Mouse (Mus musculus) hindbrain, embryonic 13.5 days (tissue): ENCODE results near the gene Mymk. TPM values are rescaled to one million over a fixed set of nuclear protein-coding genes. Genes with fewer than 3 reads are reported as not detected.

Source experiments
- ATAC-seq: fragments of 200-750 bp; cut with Nextera tagmentation; 2 replicates; pipeline ENCODE4 v1.8.0; 2017; ENCODE audit warnings: moderate TSS enrichment; ENCODE audit not compliant: low FRiP score
- H3K27ac ChIP-seq: fragments of 300-500 bp; sonication (generic); 2 replicates; pipeline ENCODE4 v1.5.1; 2015; ENCODE audit warnings: inconsistent platforms, mild to moderate bottlenecking, moderate library complexity
- H3K27me3 ChIP-seq: fragments of 300-500 bp; sonication (generic); 2 replicates; pipeline ENCODE4 v1.6.1; 2015; ENCODE audit warnings: mild to moderate bottlenecking, inconsistent platforms
- H3K36me3 ChIP-seq: fragments of 300-500 bp; sonication (generic); 2 replicates; pipeline ENCODE4 v1.6.1; 2015; ENCODE audit warnings: mild to moderate bottlenecking, inconsistent platforms
- H3K4me1 ChIP-seq: fragments of 300-500 bp; sonication (generic); replicated peaks from 2 replicates; pipeline ENCODE4 v1.6.1; 2015; ENCODE audit warnings: inconsistent platforms
- H3K4me2 ChIP-seq: fragments of 300-500 bp; sonication (generic); 2 replicates; pipeline ENCODE4 v1.6.1; 2015; ENCODE audit warnings: inconsistent platforms, mild to moderate bottlenecking, moderate library complexity
- H3K4me3 ChIP-seq: fragments of 300-500 bp; sonication (generic); 2 replicates; pipeline ENCODE4 v1.5.1; 2015; ENCODE audit warnings: mild to moderate bottlenecking, inconsistent platforms
- H3K9ac ChIP-seq: fragments of 300-500 bp; sonication (generic); 2 replicates; pipeline ENCODE4 v1.6.1; 2015; ENCODE audit warnings: mild to moderate bottlenecking, inconsistent platforms
- H3K9me3 ChIP-seq: fragments of 300-500 bp; sonication (generic); 2 replicates; pipeline ENCODE4 v1.6.1; 2016; ENCODE audit warnings: inconsistent platforms
- WGBS: fragments of 180-500 bp; shearing (Covaris S2); methylation state at CpG from one replicate; pipeline ENCODE4 v1.1.7; 2015; 5-methylcytosine and 5-hydroxymethylcytosine counted together
- polyA plus RNA-seq: library from polyadenylated mRNA; unstranded; fragments of >200 nt; fragmentation: Nextera tagmentation; extraction: Ambion mirVana; gene quantifications from 2 replicates; pipeline ENCODE4 v1.2.1, GENCODE M21; 2015

Mymk gene
- polyA plus RNA-seq, 1 experiment from 2014 or later, result 1.1 TPM

- Histone ChIP-seq H3K27ac (peak overlapping the region; percentile 58), H3K27me3 (peaks cover 20% of the 10 kb centered on the region), H3K4me2 (peak overlapping the region; percentile 69), H3K4me3 (peak overlapping the region; percentile 44), H3K9me3 (no peaks in the 10 kb centered on the region), H3K4me1 (peaks cover 22% of the 10 kb centered on the region), H3K9ac (peak overlapping the region; percentile 68), H3K36me3 (no peaks in the 10 kb centered on the region)
- no peak for ATAC-seq
- WGBS, result 70% methylated on average over 10 of the region's 10 CpGs
These were observed 44.9 kb downstream of the Mymk start for GRCm38 (mm10) chr2:27026857-27027617.

- Histone ChIP-seq H3K27me3 (peaks cover 20% of the 10 kb centered on the region), H3K4me1 (peaks cover 22% of the 10 kb centered on the region), H3K4me3 (no peak overlapping the region), H3K9me3 (no peaks in the 10 kb centered on the region), H3K9ac (no peak overlapping the region), H3K36me3 (peaks cover 4% of the 10 kb centered on the region; the same call in 1 of the 2 replicates), H3K4me2 (peak overlapping the region; percentile 69; the same call in 1 of the 2 replicates), H3K27ac (no peak overlapping the region)
- 91% methylated on average over 3 of the region's 3 CpGs for WGBS
- no peak for ATAC-seq
These were observed 45.6 kb downstream of the Mymk start for GRCm38 (mm10) chr2:27026332-27026731.

GRCm38 (mm10) chr2:27025545-27025944 is 46.4 kb downstream of the Mymk start:
- Histone ChIP-seq H3K4me3 (no peak overlapping the region), H3K9ac (no peak overlapping the region), H3K9me3 (no peaks in the 10 kb centered on the region), H3K4me2 (no peak overlapping the region), H3K36me3 (peaks cover 9% of the 10 kb centered on the region), H3K4me1 (peaks cover 22% of the 10 kb centered on the region), H3K27me3 (peaks cover 19% of the 10 kb centered on the region), H3K27ac (no peak overlapping the region)
- ATAC-seq, result no peak
- WGBS, result 90% methylated on average over 3 of the region's 3 CpGs

GRCm38 (mm10) chr2:27024136-27024535 is 47.8 kb downstream of the Mymk start:
- Histone ChIP-seq H3K27ac (no peak overlapping the region), H3K9me3 (no peaks in the 10 kb centered on the region), H3K4me2 (no peak overlapping the region), H3K27me3 (peaks cover 7% of the 10 kb centered on the region; the same call in 1 of the 2 replicates), H3K4me1 (peaks cover 22% of the 10 kb centered on the region), H3K36me3 (peaks cover 19% of the 10 kb centered on the region), H3K9ac (0 out of 2 replicates have a peak overlapping the region, but pooled peaks have one; percentile 14), H3K4me3 (no peak overlapping the region)
- ATAC-seq, result no peak
- 91% methylated on average over 14 of the region's 14 CpGs for WGBS

GRCm38 (mm10) chr2:27022612-27023011 is 49.4 kb downstream of the Mymk start:
- Histone ChIP-seq H3K9me3 (no peaks in the 10 kb centered on the region), H3K4me1 (peaks cover 14% of the 10 kb centered on the region), H3K36me3 (peaks cover 34% of the 10 kb centered on the region), H3K4me3 (no peak overlapping the region), H3K27ac (no peak overlapping the region), H3K4me2 (no peak overlapping the region), H3K9ac (no peak overlapping the region; the same call in 1 of the 2 replicates), H3K27me3 (no peaks in the 10 kb centered on the region)
- ATAC-seq, result no peak
- 74% methylated on average over 6 of the region's 6 CpGs for WGBS

- Histone ChIP-seq H3K4me2 (no peak overlapping the region), H3K27ac (no peak overlapping the region)
- ATAC-seq, result no peak
These were observed 50.9 kb downstream of the Mymk start for GRCm38 (mm10) chr2:27021103-27021502.

GRCm38 (mm10) chr2:27019530-27019929 is 52.4 kb downstream of the Mymk start:
- Histone ChIP-seq H3K36me3 (peaks cover 63% of the 10 kb centered on the region), H3K4me3 (no peak overlapping the region), H3K27me3 (no peaks in the 10 kb centered on the region), H3K27ac (no peak overlapping the region), H3K4me2 (no peak overlapping the region), H3K4me1 (no peaks in the 10 kb centered on the region), H3K9ac (no peak overlapping the region; the same call in 1 of the 2 replicates), H3K9me3 (no peaks in the 10 kb centered on the region)
- ATAC-seq, result no peak
- 91% methylated on average over 2 of the region's 2 CpGs for WGBS

More at GRCm38 (mm10) chr2:27021103-27021502, 50.9 kb downstream of the Mymk start:
- no peak overlapping the region for H3K4me3 ChIP-seq
- H3K9ac ChIP-seq, result no peak overlapping the region
- H3K36me3 ChIP-seq, result peaks cover 48% of the 10 kb centered on the region
- no peaks in the 10 kb centered on the region for H3K27me3 ChIP-seq
- H3K4me1 ChIP-seq, result no peaks in the 10 kb centered on the region
- 78% methylated on average over 1 of the region's 1 CpGs for WGBS
- H3K9me3 ChIP-seq, result no peaks in the 10 kb centered on the region

GRCm38 (mm10) chr2:27017802-27018201 is 54.2 kb downstream of the Mymk start:
- H3K27ac ChIP-seq, result no peak overlapping the region
- peaks cover 77% of the 10 kb centered on the region for H3K36me3 ChIP-seq
- no peak overlapping the region for H3K4me2 ChIP-seq
- H3K9me3 ChIP-seq, result no peaks in the 10 kb centered on the region
- WGBS, result 50% methylated on average over 5 of the region's 5 CpGs
- no peak overlapping the region for H3K9ac ChIP-seq
- ATAC-seq, result no peak
- H3K27me3 ChIP-seq, result no peaks in the 10 kb centered on the region
- no peak overlapping the region for H3K4me3 ChIP-seq
- no peaks in the 10 kb centered on the region for H3K4me1 ChIP-seq

Other genes with a start within 250 kb of the Mymk start
- not detected in 2 replicates for gene Abo, start 207.2 kb downstream of the Mymk start, polyA plus RNA-seq
- 28.2 and 29.5 TPM in 2 replicates for gene Surf6, start 169.3 kb downstream of the Mymk start, polyA plus RNA-seq
- gene Med22, start 161.5 kb downstream of the Mymk start, polyA plus RNA-seq, result 139 and 140 TPM in 2 replicates
- gene Rpl7a, start 161.4 kb downstream of the Mymk start, polyA plus RNA-seq, result 506 and 509 TPM in 2 replicates
- 55.7 and 56.0 TPM in 2 replicates for gene Surf2, start 155.8 kb downstream of the Mymk start, polyA plus RNA-seq
- gene Surf1, start 155.6 kb downstream of the Mymk start, polyA plus RNA-seq, result 77.4 and 85.5 TPM in 2 replicates
- 113 and 114 TPM in 2 replicates for gene Surf4, start 138.3 kb downstream of the Mymk start, polyA plus RNA-seq
- 0.10 and 0.14 TPM in 2 replicates for gene Stkld1, start 138.1 kb downstream of the Mymk start, polyA plus RNA-seq
- gene Rexo4, start 107.8 kb downstream of the Mymk start, polyA plus RNA-seq, result 33.0 and 35.9 TPM in 2 replicates
- 0.31 TPM in 1 of 2 replicates, not detected in the other for gene Adamts13, start 98.8 kb downstream of the Mymk start, polyA plus RNA-seq
- gene Cacfd1, start 62.3 kb downstream of the Mymk start, polyA plus RNA-seq, result 117 and 125 TPM in 2 replicates
- 5.5 and 6.1 TPM in 2 replicates for gene Slc2a6, start 44.2 kb downstream of the Mymk start, polyA plus RNA-seq
- gene Adamtsl2, start 7.2 kb upstream of the Mymk start, polyA plus RNA-seq, result 7.6 and 8.9 TPM in 2 replicates
- 2.5 and 2.9 TPM in 2 replicates for gene Fam163b, start 70.3 kb upstream of the Mymk start, polyA plus RNA-seq
- gene Dbh, start 93.1 kb upstream of the Mymk start, polyA plus RNA-seq, result 1.9 and 3.1 TPM in 2 replicates
- 4.8 and 6.6 TPM in 2 replicates for gene Sardh, start 176.2 kb upstream of the Mymk start, polyA plus RNA-seq